16 mouse cellular contexts compared by ENCODE assay signal in genomic region chr3:82382325-82382724, GRCm38 (mm10). TPM values are rescaled to one million over a fixed set of nuclear protein-coding genes. Genes with fewer than 3 reads are reported as not detected.
DNase-seq lines count a peak whose midpoint lies in the region; ATAC-seq lines count a peak whose summit lies in the region.
"Had no signal": no experiment of that assay in that cellular context is flagged by ENCODE, and none has a peak within 500 bp of the region (broad histone marks: within the 10 kb centered on the region; RNA-seq: fewer than 3 reads in every experiment).

No protein-coding gene starts in this region.

- no peak overlapping the region for H3K4me2 ChIP-seq in forebrain, embryonic 14.5 days (ENCODE audit: low read length)
- H3K4me2 ChIP-seq: intestine, embryonic 15.5 days; lung, embryonic 15.5 days; neural tube, embryonic 12.5 days; stomach, embryonic 15.5 days had no signal

- no peak overlapping the region for H3K27ac ChIP-seq in forebrain, embryonic 14.5 days (ENCODE audit: low read depth, low read length)
- H3K27ac ChIP-seq: intestine, embryonic 15.5 days; lung, embryonic 15.5 days; neural tube, embryonic 12.5 days; stomach, embryonic 15.5 days had no signal

- 38% methylated on average over 11 of the region's 11 CpGs for WGBS in forebrain, embryonic 14.5 days

- no peaks in the 10 kb centered on the region for H3K9me3 ChIP-seq in forebrain, embryonic 14.5 days (replicated peaks; ENCODE audit: control insufficient read depth, low read length)
- H3K9me3 ChIP-seq: intestine, embryonic 15.5 days; lung, embryonic 15.5 days; neural tube, embryonic 12.5 days; stomach, embryonic 15.5 days had no signal

- H3K36me3 ChIP-seq in forebrain, embryonic 14.5 days (ENCODE audit: control insufficient read depth, insufficient read depth, low read length): peaks cover 70% of the 10 kb centered on the region
- H3K36me3 ChIP-seq: intestine, embryonic 15.5 days had no signal

- H3K9ac ChIP-seq in forebrain, embryonic 14.5 days (ENCODE audit: low read length): no peak overlapping the region
- H3K9ac ChIP-seq: intestine, embryonic 15.5 days; lung, embryonic 15.5 days; neural tube, embryonic 12.5 days; stomach, embryonic 15.5 days had no signal

- no peaks in the 10 kb centered on the region for H3K4me1 ChIP-seq in forebrain, embryonic 14.5 days (ENCODE audit: control insufficient read depth, insufficient read depth, low read length)
- H3K4me1 ChIP-seq: intestine, embryonic 15.5 days; lung, embryonic 15.5 days; neural tube, embryonic 12.5 days; stomach, embryonic 15.5 days had no signal

- ATAC-seq in frontal cortex, adult (ENCODE audit: low TSS enrichment): 0 out of 2 replicates have a peak, but pooled peaks have one; percentile 19
- ATAC-seq in forebrain, embryonic 14.5 days: peak; percentile 52
- ATAC-seq: intestine, embryonic 15.5 days had no signal

- no peak for DNase-seq in frontal cortex, postnatal 14 days (ENCODE audit: low spot score in 2 of 2)
- DNase-seq in Muller cell, postnatal 12 days (ENCODE audit: inconsistent ontology term): peak; percentile 62
- peak; percentile 51 to 54 for DNase-seq in adrenal gland, postnatal 36 days
- DNase-seq in forebrain, embryonic 14.5 days (ENCODE audit: low spot score): peak; percentile 10
- DNase-seq in right cerebral cortex, postnatal 14 days: no peak
- no peak for DNase-seq in urinary bladder, postnatal 10 days (ENCODE audit: low spot score)
- DNase-seq in embryo, embryonic 10.5 days (ENCODE audit: low spot score): no peak
- DNase-seq: cerebellum, adult 11 months; heart, adult 18-20 months; thymus, postnatal 14 days had no signal

- no peaks in the 10 kb centered on the region for H3K27me3 ChIP-seq in forebrain, embryonic 14.5 days (replicated peaks; ENCODE audit: control insufficient read depth, insufficient read depth, low read length)
- H3K27me3 ChIP-seq: intestine, embryonic 15.5 days; lung, embryonic 15.5 days; neural tube, embryonic 12.5 days; stomach, embryonic 15.5 days had no signal

- no peak overlapping the region for H3K4me3 ChIP-seq in forebrain, embryonic 14.5 days (ENCODE audit: low read depth, low read length)
- H3K4me3 ChIP-seq: erythroblast, embryonic 14.5 days; intestine, embryonic 15.5 days; lung, embryonic 15.5 days; neural tube, embryonic 12.5 days; stomach, embryonic 15.5 days had no signal

RNA-seq across cellular contexts. Expression of gene Map9, which starts 24.5 kb away (rescaled TPM):
- total RNA-seq in adrenal gland, postnatal 36 days (2021): 1 to 10 TPM; 5.6 to 5.8 TPM
- polyA plus RNA-seq in forebrain, embryonic 14.5 days (2014; fragmentation: Nextera tagmentation; extraction: Ambion mirVana): 66.1 and 89.6 TPM in 2 replicates
- polyA plus RNA-seq: erythroblast, embryonic 14.5 days had no signal

Comparison
In these comparisons a context has a peak if more than half of its experiments do, and no peak if none do; other contexts are left out.
1. DNase-seq: peak in Muller cell, postnatal 12 days (single experiment), adrenal gland, postnatal 36 days (2 of 2) and forebrain, embryonic 14.5 days (single experiment); none in frontal cortex, postnatal 14 days (0 of 2), right cerebral cortex, postnatal 14 days (single experiment), urinary bladder, postnatal 10 days (single experiment) and embryo, embryonic 10.5 days (single experiment).